Mouse (Mus musculus): ENCODE measurements at regions not wholly inside any gene's neighbourhood (a gene's known extent, or its start where the extent isn't known, plus 50 kb on each side); places are given as distances from the start of the nearest gene placed in this dataset.

- no peak for DNase-seq
These were observed 62.9 kb upstream of the Hand1 start for GRCm38 (mm10) chr11:57895497-57895896.

- DNase-seq: no peak
These were observed 50.4 kb upstream of the Hand1 start for GRCm38 (mm10) chr11:57882736-57883635.

Measured in cerebellum, adult 18-20 months (tissue).